Mouse (Mus musculus) hindbrain, embryonic 14.5 days (tissue): ENCODE data around the gene Gm11127. TPM values are rescaled to one million over a fixed set of nuclear protein-coding genes. Genes with fewer than 3 reads are reported as not detected.
"Not testable (repeated sequence)": the region's sequence is repeated elsewhere in the genome, so short reads cannot be mapped to it uniquely, and the experiment has no call there.

Experiments used
- ATAC-seq: fragments of 200-750 bp; cut with Nextera tagmentation; 2 replicates; pipeline ENCODE4 v1.8.0; 2017; ENCODE audit warnings: moderate number of reproducible peaks, mild to moderate bottlenecking, moderate TSS enrichment, moderate library complexity; ENCODE audit not compliant: low FRiP score
- DNase-seq: peaks from one replicate; pipeline ENCODE4 v3.0.0-alpha.2; 2015; ENCODE audit warnings: low spot score
- H3K27ac ChIP-seq: fragments of 300-500 bp; sonication (generic); 2 replicates; pipeline ENCODE4 v1.5.1; 2014; ENCODE audit warnings: mild to moderate bottlenecking, moderate library complexity
- H3K27me3 ChIP-seq: fragments of 300-500 bp; sonication (generic); 2 replicates; pipeline ENCODE4 v1.6.1; 2014; ENCODE audit warnings: mild to moderate bottlenecking, low read length, mixed read lengths; ENCODE audit not compliant: control insufficient read depth, insufficient read depth
- H3K36me3 ChIP-seq: fragments of 300-500 bp; sonication (generic); replicated peaks from 2 replicates; pipeline ENCODE4 v1.6.1; 2014; ENCODE audit not compliant: control insufficient read depth, insufficient read depth
- H3K4me1 ChIP-seq: fragments of 300-500 bp; sonication (generic); replicated peaks from 2 replicates; pipeline ENCODE4 v1.6.1; 2014; ENCODE audit warnings: antibody characterized with exemption, low read length, mixed read lengths; ENCODE audit not compliant: control insufficient read depth, insufficient read depth
- H3K4me2 ChIP-seq: fragments of 300-500 bp; sonication (generic); replicated peaks from 2 replicates; pipeline ENCODE4 v1.6.1; 2014; ENCODE audit warnings: mild to moderate bottlenecking, moderate library complexity
- H3K4me3 ChIP-seq: fragments of 300-500 bp; sonication (generic); replicated peaks from 2 replicates; pipeline ENCODE4 v1.5.1; 2014; ENCODE audit warnings: mild to moderate bottlenecking, low read length
- H3K9ac ChIP-seq: fragments of 300-500 bp; sonication (generic); 2 replicates; pipeline ENCODE4 v1.6.1; 2014
- H3K9me3 ChIP-seq: fragments of 300-500 bp; sonication (generic); 2 replicates; pipeline ENCODE4 v1.6.1; 2016; ENCODE audit warnings: low read length; ENCODE audit not compliant: control insufficient read depth
- WGBS: fragments of 180-500 bp; shearing (Covaris S2); extraction: QIAGEN DNeasy Blood & Tissue Kit; methylation state at CpG from one replicate; pipeline ENCODE4 v1.1.7; 2014; 5-methylcytosine and 5-hydroxymethylcytosine counted together
- polyA plus RNA-seq: library from polyadenylated mRNA; unstranded; fragments of >200 nt; fragmentation: Nextera tagmentation; extraction: Ambion mirVana; gene quantifications from 2 replicates; pipeline ENCODE4 v1.2.1, GENCODE M21; 2014

Gene Gm11127
- polyA plus RNA-seq, 1 experiment from 2014 or later = 0.25 TPM

DNA sequence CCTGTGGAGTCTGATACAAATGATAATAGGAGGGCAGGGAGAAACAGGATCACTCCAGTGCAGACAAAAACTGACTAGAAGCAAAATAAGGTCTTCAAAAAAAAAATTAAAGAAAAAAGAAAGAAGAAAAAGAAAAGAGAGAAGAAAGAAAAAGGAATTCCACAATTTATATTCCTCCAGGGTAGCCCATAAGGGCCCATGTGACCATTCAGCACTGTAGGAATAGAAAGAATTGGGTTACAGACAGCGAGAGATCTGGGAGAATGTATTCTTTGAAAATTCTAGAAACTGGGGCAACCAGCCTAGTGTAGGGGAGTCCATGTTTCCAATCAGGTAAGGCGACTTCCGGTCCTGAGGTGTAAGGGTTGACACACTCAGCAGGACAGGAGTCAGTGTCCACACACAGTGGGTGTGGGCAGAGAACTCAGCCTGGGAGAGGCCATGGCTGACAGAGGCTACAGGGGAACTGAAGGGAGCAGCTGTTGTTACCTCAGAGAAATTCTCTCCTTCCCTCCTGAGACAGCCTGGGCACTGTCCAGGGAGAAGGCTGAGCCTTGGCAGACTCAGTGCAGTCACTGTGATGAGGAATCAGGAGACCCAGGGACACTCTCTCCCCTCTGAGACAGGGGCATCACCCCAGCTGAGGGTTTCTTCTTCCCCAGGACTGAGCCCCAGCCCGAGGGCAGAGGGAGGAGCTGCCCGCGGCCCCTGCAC is 24.5 kb upstream of the Gm11127 start:
- not testable (repeated sequence) for H3K9me3 ChIP-seq, DNase-seq, H3K4me1 ChIP-seq, H3K36me3 ChIP-seq, ATAC-seq, H3K27ac ChIP-seq
- WGBS = 50% methylated on average over 3 of the region's 6 CpGs
- peak overlapping the region; percentile 97 for H3K4me2 ChIP-seq
- peak overlapping the region; percentile 60; the same call in 1 of the 2 replicates for H3K9ac ChIP-seq
- peak overlapping the region; percentile 49 for H3K4me3 ChIP-seq
- H3K27me3 ChIP-seq = peaks cover 25% of the 10 kb centered on the region

DNA sequence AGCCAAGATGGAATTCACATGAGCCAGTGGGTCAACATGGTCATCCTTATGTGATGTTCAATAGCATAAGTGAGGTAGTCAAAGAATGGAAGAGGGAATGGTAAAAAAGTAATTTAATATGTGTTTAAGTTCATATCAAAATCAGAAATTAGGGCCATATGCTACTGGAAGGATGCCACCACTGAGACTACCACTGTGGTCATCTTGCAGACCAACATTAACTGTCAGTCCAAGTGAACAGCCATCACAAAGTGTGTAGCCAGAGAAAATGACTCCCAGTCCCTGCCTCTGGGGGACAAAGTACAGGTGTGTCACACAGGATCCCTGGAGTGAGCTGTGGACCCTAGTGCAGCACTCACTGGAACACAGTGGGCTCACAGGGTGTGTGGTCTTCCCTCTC is 23.7 kb upstream of the Gm11127 start:
- not testable (repeated sequence) for H3K4me2 ChIP-seq, H3K4me3 ChIP-seq, DNase-seq, ATAC-seq, H3K9ac ChIP-seq, H3K9me3 ChIP-seq, H3K36me3 ChIP-seq, H3K4me1 ChIP-seq, H3K27ac ChIP-seq
- peaks cover 25% of the 10 kb centered on the region for H3K27me3 ChIP-seq

DNA sequence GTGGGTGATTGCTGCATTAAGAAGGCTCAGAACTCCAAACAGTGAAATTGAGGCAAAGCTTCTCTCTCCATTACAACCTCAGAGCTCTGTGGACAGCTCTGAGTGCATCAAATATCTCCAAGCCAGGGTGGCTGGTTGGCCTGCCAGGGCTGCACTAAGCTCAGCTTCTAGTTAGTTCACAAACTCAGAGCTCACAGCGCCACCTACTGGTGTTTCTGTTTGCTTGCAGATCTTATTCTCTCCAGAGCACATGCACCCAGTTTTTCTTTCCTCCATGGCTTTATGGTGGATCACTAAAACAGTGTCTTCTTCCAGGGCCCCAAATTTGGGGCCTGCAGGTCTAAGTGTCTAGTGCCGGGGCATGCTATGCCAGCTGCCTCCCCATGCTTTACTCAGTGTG is 2.7 kb upstream of the Gm11127 start:
- 24% methylated on average over 2 of the region's 2 CpGs for WGBS
- H3K9ac ChIP-seq = no peak overlapping the region
- H3K27me3 ChIP-seq = no peaks in the 10 kb centered on the region
- H3K36me3 ChIP-seq = no peaks in the 10 kb centered on the region
- H3K4me3 ChIP-seq = no peak overlapping the region
- no peaks in the 10 kb centered on the region for H3K9me3 ChIP-seq
- H3K4me1 ChIP-seq = no peaks in the 10 kb centered on the region
- H3K27ac ChIP-seq = no peak overlapping the region
- no peak overlapping the region for H3K4me2 ChIP-seq
- no peak for ATAC-seq
- peak; percentile 79 for DNase-seq

DNA sequence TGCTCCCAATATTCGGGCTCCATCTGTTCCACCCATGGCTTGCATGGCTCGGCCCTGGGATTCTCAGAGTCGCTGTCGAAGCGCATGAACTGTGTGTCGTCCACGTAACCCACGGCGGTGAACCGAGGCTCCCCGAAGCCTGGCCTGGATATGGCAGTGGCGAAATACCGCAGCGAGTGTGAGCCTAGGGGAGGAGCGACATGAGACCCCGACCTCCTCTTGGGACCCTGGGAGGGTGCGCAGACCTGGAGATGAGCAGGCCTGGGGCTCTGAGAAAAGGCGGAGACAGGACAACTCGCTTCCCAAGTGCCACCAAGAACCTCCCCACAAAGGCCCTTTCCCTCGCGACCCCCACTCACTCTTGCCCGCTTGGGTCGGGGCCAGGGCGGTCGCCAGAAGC is 244 bp downstream of the Gm11127 start:
- not testable (repeated sequence) for H3K27ac ChIP-seq, H3K27me3 ChIP-seq, DNase-seq, H3K4me1 ChIP-seq, H3K9ac ChIP-seq, ATAC-seq, H3K9me3 ChIP-seq, H3K36me3 ChIP-seq, H3K4me2 ChIP-seq, H3K4me3 ChIP-seq
- 88% methylated on average over 23 of the region's 25 CpGs for WGBS

DNA sequence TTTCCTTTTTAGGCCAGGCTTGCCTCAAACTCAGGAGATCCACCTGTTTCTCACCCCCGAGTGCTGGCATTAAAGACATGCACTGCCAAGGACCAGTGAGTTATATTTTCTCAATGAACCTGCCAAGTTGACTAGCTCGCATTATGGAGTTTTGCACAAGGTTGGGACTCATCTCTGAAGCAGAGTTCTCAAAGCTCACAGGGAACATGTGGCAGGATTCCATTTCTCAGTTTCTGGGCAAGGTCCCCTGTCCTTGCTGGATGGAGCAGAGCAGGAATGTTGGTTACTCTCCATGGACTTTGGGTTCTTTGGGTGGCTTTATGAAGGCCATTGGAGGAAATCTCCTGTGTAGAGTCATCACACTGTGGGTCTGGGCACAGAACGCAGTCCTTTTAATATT is 14.9 kb downstream of the Gm11127 start:
- H3K4me3 ChIP-seq = peak overlapping the region; percentile 32; the same call in 1 of the 2 replicates
- DNase-seq = no peak
- H3K27ac ChIP-seq = no peak overlapping the region
- no peaks in the 10 kb centered on the region for H3K9me3 ChIP-seq
- 87% methylated on average over 3 of the region's 3 CpGs for WGBS
- H3K9ac ChIP-seq = 0 out of 2 replicates have a peak overlapping the region, but pooled peaks have one; percentile 54
- no peak for ATAC-seq
- H3K4me2 ChIP-seq = peak overlapping the region; percentile 67
- H3K4me1 ChIP-seq = no peaks in the 10 kb centered on the region
- no peaks in the 10 kb centered on the region for H3K36me3 ChIP-seq
- no peaks in the 10 kb centered on the region for H3K27me3 ChIP-seq

DNA sequence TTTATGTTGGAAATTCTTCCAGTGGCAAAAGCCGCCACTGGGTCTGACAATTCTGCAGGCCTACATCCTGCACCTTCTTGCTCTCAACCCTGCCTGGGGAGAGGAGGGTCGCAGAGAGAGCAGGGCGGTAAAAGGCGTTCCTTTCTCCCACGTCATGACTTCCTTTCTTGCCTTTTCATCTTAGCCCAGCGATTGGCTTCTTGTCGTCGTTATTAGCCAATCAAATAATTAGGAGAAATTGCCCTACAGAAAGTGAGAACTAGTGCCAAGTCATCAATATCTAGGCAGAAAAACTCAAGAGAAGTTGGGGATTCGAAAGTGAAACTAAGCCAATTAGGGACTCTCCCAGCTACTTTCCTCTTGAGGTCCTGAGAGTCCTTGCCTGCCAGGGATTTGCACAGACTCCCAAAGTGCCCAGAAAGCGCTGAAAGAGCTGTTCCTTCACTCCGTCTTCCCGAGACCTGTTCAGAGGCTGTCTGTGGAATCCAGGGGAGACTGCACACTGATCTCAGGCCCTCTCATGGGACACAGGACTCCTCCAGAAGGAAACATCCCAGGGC is 15.5 kb downstream of the Gm11127 start, which contains the start of the genes H2-T22 and Gm6034:
TSS of gene H2-T22 (minus strand) at position 138 of the 560 bp plus-strand sequence.
TSS of gene Gm6034 (plus strand) at position 352 of the 560 bp plus-strand sequence.
- not testable (repeated sequence) for H3K27me3 ChIP-seq, H3K27ac ChIP-seq, H3K36me3 ChIP-seq, H3K9me3 ChIP-seq, H3K4me1 ChIP-seq
- DNase-seq = peak; percentile 85
- Histone ChIP-seq H3K4me2 (peak within 1 kb of the TSS; percentile 67), H3K9ac (peak within 1 kb of the TSS; percentile 54), H3K4me3 (peak within 1 kb of the TSS; percentile 32)
- 2% methylated on average over 12 of the region's 12 CpGs for WGBS
- peak; percentile 95 for ATAC-seq

DNA sequence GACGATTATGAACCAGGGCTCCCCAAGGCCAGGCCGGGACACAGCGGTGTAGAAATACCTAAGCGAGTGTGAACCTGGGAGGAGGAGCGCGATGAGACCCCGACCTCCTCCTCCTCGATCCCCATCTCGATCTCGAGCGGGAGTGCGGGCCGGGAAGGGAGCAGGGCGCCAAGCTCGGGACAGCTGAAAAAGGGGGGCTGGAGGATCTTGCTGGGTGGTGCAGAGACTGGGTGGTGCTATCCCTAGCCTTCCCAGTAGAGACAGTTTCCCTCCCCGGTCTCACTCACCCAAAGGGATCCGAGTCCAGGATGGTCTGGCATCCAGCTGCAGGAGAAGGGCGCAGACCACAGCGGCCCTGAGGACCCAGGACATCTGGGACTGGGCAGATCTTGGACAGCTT is 16.1 kb downstream of the Gm11127 start:
- peak overlapping the region; percentile 32 for H3K4me3 ChIP-seq
- peak overlapping the region; percentile 54 for H3K9ac ChIP-seq
- not testable (repeated sequence) for H3K27ac ChIP-seq, H3K36me3 ChIP-seq, H3K4me1 ChIP-seq, H3K9me3 ChIP-seq, DNase-seq, H3K27me3 ChIP-seq
- peak; percentile 64; the same call in 1 of the 2 replicates for ATAC-seq
- WGBS = 0% methylated on average over 19 of the region's 19 CpGs
- H3K4me2 ChIP-seq = peak overlapping the region; percentile 67

DNA sequence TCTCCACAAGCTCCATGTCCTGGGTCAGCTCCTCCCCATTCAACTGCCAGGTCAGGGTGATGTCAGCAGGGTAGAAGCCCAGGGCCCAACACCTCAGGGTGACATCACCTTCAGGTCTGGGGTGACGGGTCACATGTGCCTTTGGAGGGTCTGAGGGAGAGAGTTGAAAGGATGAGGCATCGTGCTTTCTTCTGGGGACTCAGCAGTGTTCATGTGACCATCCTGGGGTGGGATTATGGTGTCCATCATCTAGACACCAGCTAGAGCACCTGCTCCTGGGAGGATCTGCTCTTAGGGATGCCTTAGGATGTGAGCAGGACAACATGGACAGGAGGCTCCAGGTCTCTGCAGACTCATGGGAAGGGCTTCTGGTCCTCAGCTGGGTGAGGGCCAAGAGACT is 17.6 kb downstream of the Gm11127 start:
- H3K4me1 ChIP-seq, H3K27ac ChIP-seq, H3K9ac ChIP-seq, H3K4me3 ChIP-seq, H3K36me3 ChIP-seq, H3K4me2 ChIP-seq, ATAC-seq, H3K27me3 ChIP-seq, H3K9me3 ChIP-seq, DNase-seq: not testable (repeated sequence)
- WGBS = 83% methylated on average over 2 of the region's 2 CpGs

DNA sequence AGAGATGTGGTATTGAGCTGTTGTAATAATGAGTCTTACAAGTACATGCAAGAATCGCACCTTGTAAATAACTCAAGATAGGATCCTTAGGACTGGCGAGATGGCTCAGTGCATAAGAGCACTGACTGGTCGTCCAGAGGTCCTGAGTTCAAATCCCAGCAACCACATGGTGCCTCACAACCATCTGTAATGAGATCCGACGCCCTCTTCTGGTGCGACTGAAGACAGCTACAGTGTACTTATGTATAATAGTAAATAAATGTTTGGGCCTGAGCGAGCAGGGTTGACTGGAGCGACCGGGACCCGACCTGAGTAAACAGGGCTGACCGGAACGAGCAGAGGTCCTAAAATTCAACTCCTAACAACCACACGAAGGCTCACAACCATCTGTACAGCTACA is 22.0 kb downstream of the Gm11127 start:
- ATAC-seq, H3K36me3 ChIP-seq, DNase-seq, H3K4me3 ChIP-seq, H3K9ac ChIP-seq, H3K27me3 ChIP-seq, H3K4me1 ChIP-seq, H3K9me3 ChIP-seq, H3K4me2 ChIP-seq, H3K27ac ChIP-seq: not testable (repeated sequence)
- WGBS = 89% methylated on average over 13 of the region's 13 CpGs
